Mouse (Mus musculus) G1E (cell line): ENCODE results near the gene Mapk3.

Source experiments
- CTCF ChIP-seq: IDR thresholded peaks from 2 replicates; pipeline ENCODE4 v1.5.1; 2012; ENCODE audit warnings: low read depth, low read length, inconsistent platforms, mixed read lengths
- GATA1 ChIP-seq: IDR thresholded peaks from 2 replicates; pipeline ENCODE4 v1.6.1; 2012; ENCODE audit warnings: borderline replicate concordance, low read length, inconsistent platforms, mixed read lengths
- TAL1 ChIP-seq: conservative IDR thresholded peaks from 2 replicates; pipeline ENCODE4 v1.6.1; 2012; ENCODE audit warnings: low read depth, low read length, inconsistent platforms, mixed read lengths

DNA sequence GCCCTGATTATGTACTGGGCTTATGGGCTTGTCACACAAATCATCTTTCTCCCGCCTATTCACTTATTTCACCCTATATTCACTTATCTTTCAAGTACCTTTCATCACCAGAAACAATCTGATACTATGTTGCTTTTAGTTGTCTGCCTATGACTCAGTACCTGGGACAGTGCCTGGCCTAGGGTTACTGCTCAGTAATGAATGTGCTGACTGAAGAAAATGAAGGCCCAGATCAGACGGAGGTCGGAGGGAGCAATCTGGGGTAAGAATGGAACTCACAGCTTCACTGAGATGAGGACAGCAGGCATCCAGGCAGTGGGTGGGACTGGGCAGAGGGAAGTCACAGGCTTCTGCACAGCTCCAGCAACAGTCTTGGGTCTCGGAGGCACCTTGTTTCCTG is 48.0 kb downstream of the Mapk3 start:
- TF ChIP-seq TAL1 (no peak), GATA1 (no peak), CTCF (no peak)
